Mouse (Mus musculus): ENCODE results near the gene Ppm1g.
"Not testable (repeated sequence)": the region's sequence is repeated elsewhere in the genome, so short reads cannot be mapped to it uniquely, and the experiment has no call there.

Ppm1g gene

DNA sequence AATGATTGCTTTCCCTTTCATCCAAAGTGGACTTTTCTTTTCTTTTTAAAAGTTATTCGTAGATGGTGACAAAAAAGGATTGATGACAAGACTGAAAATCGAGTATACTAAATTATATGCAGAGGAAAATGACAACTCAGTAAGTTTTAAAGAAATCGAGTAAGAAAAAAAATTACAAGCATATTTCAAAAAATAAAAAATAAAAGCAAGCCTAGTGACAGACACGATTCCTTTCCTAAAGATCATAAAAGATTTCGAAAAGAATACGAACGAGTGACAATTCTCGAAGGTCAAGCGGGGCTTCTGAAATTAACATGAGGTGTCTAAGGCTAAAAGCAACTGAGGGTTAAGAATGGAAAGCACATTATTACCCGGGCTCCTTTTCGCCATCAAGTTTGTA, 1.0 kb downstream of the Ppm1g start:
- no peak for DNase-seq (ENCODE audit: low spot score in 2 of 2)

DNA sequence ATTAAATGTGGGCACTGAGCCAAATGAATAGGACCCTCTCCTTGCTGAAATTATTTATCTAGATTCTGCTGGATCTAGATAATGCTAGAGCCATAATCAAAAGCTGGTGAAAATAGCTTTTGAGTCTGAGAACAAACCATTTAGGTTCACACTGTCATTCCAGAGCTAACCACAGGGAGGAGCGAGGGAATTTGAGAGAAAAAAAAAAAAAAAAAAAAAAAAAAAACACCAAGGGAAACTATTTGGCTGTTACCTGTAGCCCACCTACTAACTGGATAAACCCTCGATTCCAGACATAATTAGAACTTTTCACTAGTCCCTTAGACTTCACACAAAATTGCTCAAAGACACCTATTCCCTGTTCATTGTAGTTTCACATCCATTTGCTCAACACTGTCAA, 1.4 kb downstream of the Ppm1g start:
- no peak for DNase-seq (ENCODE audit: low spot score in 2 of 2)

- no peak for DNase-seq (ENCODE audit: low spot score in 2 of 2)
These were observed 2.2 kb downstream of the Ppm1g start for GRCm38 (mm10) chr5:31218294-31218693.

GRCm38 (mm10) chr5:31216554-31216953, 3.9 kb downstream of the Ppm1g start:
- DNase-seq (ENCODE audit: low spot score in 2 of 2), result not testable (repeated sequence)

DNA sequence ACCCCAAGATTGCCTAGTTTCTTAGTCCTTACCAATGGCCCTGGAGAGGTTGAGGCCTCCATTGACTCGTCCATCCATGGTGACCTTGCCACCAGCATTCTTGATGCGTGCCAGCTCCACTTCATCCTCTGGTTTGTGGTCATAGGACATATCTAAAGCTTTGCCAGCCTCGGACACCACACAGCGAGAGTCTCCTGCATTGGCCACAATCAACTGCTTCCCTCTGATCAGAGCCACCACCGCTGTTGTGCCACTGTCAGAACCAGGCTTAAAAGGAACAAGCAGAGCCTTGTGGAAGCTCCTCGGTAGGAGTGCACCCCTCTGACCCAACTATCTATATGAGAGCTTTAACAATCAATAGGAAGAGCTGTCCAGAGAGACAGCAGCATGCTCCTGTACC, 16.1 kb downstream of the Ppm1g start:
- DNase-seq (ENCODE audit: low spot score in 2 of 2), result no peak

DNA sequence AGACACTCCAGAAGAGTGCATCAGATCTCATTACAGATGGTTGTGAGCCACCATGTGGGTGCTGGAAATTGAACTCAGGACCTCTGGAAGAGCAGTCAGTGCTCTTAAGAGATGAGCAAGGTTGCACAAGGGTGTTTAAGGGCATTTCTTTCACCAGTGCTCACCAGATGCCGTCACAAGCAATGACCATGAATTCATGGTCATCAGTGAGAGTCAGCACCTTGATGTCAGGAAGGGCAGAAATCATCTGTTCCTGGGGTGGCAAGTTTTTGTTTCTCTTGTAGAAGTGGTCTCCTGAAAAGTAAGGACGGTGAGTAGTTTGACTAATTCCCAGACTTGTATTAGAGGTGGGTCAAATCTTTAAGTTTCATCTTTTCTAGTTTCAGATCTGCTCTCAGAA, 16.6 kb downstream of the Ppm1g start:
- no peak for DNase-seq (ENCODE audit: low spot score in 2 of 2)

- DNase-seq (ENCODE audit: low spot score in 2 of 2), result no peak
These were observed 17.6 kb downstream of the Ppm1g start for GRCm38 (mm10) chr5:31202933-31203332.

DNA sequence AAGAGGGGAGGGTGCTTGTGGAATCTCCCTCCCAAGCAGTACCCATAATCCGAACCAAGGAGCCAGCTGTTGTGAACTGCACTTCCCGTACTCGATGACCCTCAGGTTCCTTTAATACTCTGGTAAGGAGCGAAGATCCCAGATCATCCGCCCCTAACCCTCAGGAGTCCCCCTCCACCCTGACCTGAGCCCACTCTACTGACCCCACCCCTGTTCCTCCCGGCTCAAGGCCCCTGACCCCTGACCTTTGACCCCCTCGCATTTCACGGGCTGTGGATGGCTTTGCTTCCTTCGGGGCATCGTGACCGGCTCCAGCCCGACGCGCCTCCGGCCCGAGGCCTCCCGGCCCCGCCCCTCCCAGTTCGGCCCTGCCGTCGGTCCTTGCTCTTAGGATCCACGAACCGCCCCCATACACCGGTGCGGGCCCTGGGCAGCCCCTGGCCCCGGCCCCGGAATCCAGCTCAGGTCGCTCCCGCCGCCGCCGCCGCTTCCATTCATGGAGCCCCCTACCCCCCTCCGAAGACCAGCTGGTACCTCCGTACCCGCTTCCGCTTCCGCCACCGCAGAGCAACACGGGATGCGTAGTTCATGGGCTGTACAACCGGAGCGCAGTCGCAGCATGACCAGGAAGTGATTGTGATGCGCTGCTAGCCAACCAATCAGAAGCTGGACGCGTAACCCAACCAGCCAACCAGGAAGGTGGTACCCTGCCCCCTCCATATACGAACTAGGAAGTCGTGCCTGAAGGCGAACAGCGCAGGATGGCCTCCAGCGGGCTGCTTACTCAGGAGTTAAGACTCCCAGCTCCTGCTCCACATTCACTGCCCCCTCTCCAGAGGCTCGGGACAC, 18.5 kb downstream of the Ppm1g start, which contains the start of gene Zfp513:
Gene Zfp513 (minus strand): TSS at position 562 of the 849 bp plus-strand sequence.
- peak; percentile 98 for DNase-seq (ENCODE audit: low spot score in 2 of 2)

GRCm38 (mm10) chr5:31201042-31201741, 19.3 kb downstream of the Ppm1g start:
- DNase-seq (ENCODE audit: low spot score in 2 of 2), result no peak

- peak in 1 of 2 experiments; percentile 13 for DNase-seq (ENCODE audit: low spot score in 2 of 2)
These were observed 20.1 kb downstream of the Ppm1g start for GRCm38 (mm10) chr5:31200327-31200768.

- DNase-seq (ENCODE audit: low spot score in 2 of 2), result peak in 1 of 2 experiments; percentile 19
These were observed 20.6 kb downstream of the Ppm1g start for GRCm38 (mm10) chr5:31199893-31200292.

DNA sequence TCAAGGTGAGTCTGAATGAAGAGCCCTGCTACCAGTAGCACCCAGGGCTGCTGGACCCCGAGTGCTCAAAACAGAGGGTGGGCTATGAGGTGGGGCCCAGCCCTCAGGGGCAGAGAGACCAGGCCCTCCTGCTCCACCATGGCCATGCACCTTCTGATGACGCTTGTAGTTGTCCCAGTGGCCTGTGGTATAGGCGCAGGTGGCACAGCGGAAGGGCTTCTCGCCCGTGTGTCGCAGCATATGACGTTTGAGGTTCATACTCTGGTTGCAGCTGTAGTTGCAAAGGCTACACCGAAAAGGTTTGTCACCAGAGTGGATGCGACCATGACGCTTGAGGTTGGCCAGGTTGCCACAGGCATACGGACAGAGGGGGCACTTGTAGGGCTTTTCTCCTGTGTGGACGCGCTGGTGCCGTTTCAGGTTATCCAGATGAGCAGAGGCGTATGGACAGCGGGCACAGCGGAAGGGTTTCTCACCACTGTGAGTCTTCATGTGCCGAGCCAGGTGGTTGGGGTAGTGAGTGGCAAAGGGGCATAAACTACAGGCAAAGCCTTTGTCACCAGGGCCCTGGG, 21.1 kb downstream of the Ppm1g start:
- no peak for DNase-seq (ENCODE audit: low spot score in 2 of 2)

GRCm38 (mm10) chr5:31198616-31199320, 21.7 kb downstream of the Ppm1g start:
- no peak for DNase-seq (ENCODE audit: low spot score in 2 of 2)

- DNase-seq (ENCODE audit: low spot score in 2 of 2), result no peak
These were observed 22.3 kb downstream of the Ppm1g start for GRCm38 (mm10) chr5:31198170-31198569.

DNA sequence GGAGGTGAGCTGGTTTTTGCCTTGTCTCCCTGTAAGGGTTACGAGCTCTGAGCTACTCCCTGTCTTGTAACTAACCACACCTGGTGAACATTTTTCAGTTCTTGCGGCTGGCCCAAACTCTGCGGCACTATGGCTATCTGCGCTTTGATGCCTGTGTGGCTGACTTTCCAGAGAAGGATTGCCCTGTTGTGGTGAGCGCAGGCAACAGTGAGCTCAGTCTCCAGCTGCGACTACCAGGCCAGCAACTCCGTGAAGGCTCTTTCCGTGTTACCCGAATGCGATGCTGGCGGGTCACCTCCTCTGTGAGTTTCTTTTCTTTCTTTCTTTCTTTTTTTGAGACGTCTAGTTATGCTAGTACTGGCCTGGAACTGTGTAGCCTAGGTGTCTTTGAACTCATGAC, 23.4 kb downstream of the Ppm1g start:
- no peak for DNase-seq (ENCODE audit: low spot score in 2 of 2)

GRCm38 (mm10) chr5:31196207-31196606, 24.3 kb downstream of the Ppm1g start:
- DNase-seq (ENCODE audit: low spot score in 2 of 2), result no peak

DNA sequence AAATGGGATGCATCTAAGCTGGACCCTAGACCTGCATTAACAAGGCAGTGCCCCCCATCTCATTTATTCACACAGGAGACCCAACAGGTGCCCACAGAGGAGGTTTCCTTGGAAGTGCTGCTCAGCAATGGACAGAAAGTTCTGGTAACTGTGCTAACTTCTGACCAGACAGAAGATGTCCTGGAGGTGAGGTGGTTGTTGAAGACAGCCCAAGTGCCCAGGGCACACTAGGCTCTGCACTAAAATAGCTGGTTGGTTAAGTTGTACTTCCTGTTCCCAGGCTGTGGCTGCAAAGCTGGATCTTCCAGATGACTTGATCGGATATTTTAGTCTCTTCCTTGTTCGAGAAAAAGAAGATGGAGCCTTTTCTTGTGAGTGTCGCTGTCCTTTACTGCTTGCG, 24.8 kb downstream of the Ppm1g start:
- DNase-seq (ENCODE audit: low spot score in 2 of 2), result no peak

GRCm38 (mm10) chr5:31194486-31195485, 25.7 kb downstream of the Ppm1g start:
- DNase-seq (ENCODE audit: low spot score in 2 of 2), result no peak

DNA sequence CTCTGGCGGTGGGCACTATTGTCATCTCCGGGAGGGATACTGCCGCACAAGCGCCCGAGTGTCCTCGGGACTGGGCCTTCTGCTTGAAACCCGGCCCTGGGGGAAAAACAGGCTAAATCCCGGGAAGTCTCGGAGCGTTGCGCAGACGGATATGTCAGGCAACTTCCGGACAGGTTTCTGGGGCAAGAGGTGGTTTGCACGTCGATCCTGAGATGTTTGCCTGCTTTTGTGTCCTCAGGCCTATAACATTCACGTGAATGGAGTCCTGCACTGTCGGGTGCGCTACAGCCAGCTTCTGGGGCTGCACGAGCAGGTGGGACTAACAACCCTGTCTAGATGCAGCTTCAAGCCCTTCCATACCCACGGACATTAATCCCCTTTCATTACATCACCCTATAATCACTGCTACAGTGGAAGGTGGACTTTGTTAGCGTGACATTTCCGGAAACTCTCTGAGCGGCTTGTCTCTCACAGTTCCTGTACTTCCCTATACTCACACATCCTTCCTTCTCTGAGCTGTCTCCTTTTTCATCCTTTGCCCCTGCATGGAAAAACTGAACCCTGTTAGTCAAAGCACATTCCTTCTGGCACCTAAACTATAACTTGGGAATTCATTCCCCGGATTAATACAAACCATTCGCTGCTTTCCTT, 26.7 kb downstream of the Ppm1g start:
- no peak for DNase-seq (ENCODE audit: low spot score in 2 of 2)

Data from frontal cortex, postnatal 36 days (tissue).